Mouse (Mus musculus) heart, adult 2 months (tissue): ENCODE measurements at regions not wholly inside any gene's neighbourhood (a gene's known extent, or its start where the extent isn't known, plus 50 kb on each side); places are given as distances from the start of the nearest gene placed in this dataset.

Experiments
- DNase-seq, 2 experiments: peaks; one replicate each; pipeline ENCODE4 v3.0.0; 2021
- H3K27ac ChIP-seq: fragments of 200-600 bp; 2 replicates; pipeline ENCODE4 v1.8.1; 2022
- H3K27me3 ChIP-seq: fragments of 200-500 bp; 2 replicates; pipeline ENCODE4 v1.6.1; 2012; ENCODE audit warnings: mild to moderate bottlenecking, low read length, inconsistent platforms, mixed read lengths; ENCODE audit not compliant: control insufficient read depth, insufficient read depth
- H3K36me3 ChIP-seq: fragments of 200-500 bp; 2 replicates; pipeline ENCODE4 v1.6.1; 2012; ENCODE audit warnings: low read length, inconsistent platforms; ENCODE audit not compliant: control insufficient read depth, insufficient read depth
- H3K4me1 ChIP-seq: fragments of 200-500 bp; 2 replicates; pipeline ENCODE4 v1.6.1; 2011; ENCODE audit warnings: low read length; ENCODE audit not compliant: control insufficient read depth, insufficient read depth
- H3K4me3 ChIP-seq: fragments of 200-600 bp; 2 replicates; pipeline ENCODE4 v1.8.1; 2022
- H3K79me2 ChIP-seq: fragments of 200-500 bp; replicated peaks from 2 replicates; pipeline ENCODE4 v1.6.1; 2012; ENCODE audit warnings: mild to moderate bottlenecking, inconsistent platforms, low read length, moderate library complexity, mixed read lengths; ENCODE audit not compliant: control insufficient read depth, insufficient read depth
- H3K9ac ChIP-seq: fragments of 200-500 bp; 2 replicates; pipeline ENCODE4 v1.6.1; 2012; ENCODE audit warnings: low read depth, mild to moderate bottlenecking, control low read depth, inconsistent platforms, low read length, mixed read lengths
- CTCF ChIP-seq: fragments of 200-600 bp; IDR thresholded peaks from 2 replicates; pipeline ENCODE4 v1.8.1; 2022; ENCODE audit warnings: antibody characterized with exemption, mild to moderate bottlenecking, moderate library complexity
- EP300 ChIP-seq: fragments of 200-500 bp; IDR thresholded peaks from 2 replicates; pipeline ENCODE4 v1.6.1; 2011; ENCODE audit warnings: low read depth, low read length, control low read depth; ENCODE audit not compliant: insufficient read depth
- POLR2A ChIP-seq: fragments of 200-500 bp; IDR thresholded peaks from 2 replicates; pipeline ENCODE4 v1.6.1; 2011; ENCODE audit warnings: mild to moderate bottlenecking, low read depth, low read length, control low read depth; ENCODE audit not compliant: insufficient read depth
- WGBS: fragments of 180-500 bp; shearing (Covaris S2); methylation state at CpG from one replicate; pipeline ENCODE4 v1.1.7; 2018; 5-methylcytosine and 5-hydroxymethylcytosine counted together
- intact Hi-C: fragments of 180-260 bp; cut with DNase I; formaldehyde crosslinking; loops from one replicate; pipeline ENCODE4 v1.15.1; 2025
- microRNA-seq, 2 experiments: library from miRNA; unstranded; fragments of <30 nt; microRNA quantifications; one replicate each; pipeline ENCODE4 v1.2.0; 2021

DNA sequence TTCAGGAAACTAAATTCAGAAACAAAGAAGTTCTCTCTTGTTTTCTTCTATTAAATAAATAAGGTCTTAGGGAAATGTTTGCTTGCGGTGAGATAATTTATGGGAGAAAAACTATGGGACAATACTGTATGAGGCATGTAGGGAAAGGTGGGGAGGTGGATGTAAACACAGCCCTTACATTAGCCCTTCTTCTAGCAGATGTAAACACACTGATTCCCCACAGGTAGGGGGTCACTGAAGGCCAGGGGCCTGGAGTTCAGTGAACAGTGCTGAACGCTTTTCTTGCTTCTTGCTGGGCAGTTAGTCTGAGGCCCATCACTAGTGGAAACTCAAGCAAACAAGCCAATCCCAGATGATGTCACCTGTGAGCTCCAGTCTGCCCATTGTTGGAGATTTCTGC, 752.6 kb downstream of the Bcl11a start:
- TF ChIP-seq EP300 (no peak), CTCF (no peak), POLR2A (no peak)
- intact Hi-C loops: no loop called here
- 88% methylated on average over 2 of the region's 2 CpGs for WGBS

DNA sequence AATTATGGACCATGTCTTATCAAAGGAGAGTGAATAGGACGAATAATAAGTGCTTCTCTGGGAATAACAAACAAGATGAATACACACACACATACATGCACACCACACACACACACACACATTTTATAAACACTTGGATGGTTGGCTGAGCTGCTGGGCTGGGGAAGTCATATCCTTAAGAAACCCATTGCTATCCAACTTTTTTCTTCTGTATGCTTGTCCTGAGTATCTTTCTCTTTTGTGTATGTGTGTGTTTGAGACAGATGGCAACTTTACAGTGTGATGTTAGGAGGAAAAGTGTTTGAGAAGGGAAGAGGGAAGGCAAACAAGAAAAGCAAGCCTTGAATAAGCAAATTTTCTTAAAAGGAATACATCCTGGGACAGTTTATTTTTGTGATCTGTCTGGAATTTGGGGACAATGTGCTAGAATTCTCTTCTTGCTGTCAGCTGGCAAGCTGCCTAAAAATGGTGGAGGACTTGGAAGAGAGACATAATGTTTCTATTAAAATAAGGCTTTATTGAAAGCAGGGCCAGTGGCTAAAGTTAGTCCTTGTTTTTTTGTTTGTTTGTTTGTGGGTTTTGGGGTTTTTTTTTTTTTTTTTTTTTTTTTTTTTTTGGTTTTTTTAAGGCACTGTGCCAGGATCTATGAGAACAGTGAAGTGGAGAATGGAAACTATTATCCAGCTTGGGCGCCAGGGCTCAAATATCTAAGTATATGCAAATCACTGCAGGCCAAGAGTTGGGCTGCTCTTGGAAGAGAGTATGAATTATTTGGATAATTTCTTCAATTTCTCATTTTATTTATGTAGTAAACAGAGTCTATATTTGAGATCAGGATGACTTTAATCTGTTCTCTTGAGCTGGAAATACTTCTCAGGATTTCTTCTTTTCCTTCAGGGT, 766.2 kb downstream of the Bcl11a start:
- Histone ChIP-seq H3K36me3 (no peaks in the 10 kb centered on the region), H3K27me3 (no peaks in the 10 kb centered on the region), H3K79me2 (no peaks in the 10 kb centered on the region), H3K9ac (no peak overlapping the region), H3K27ac (no peak overlapping the region), H3K4me3 (no peak overlapping the region), H3K4me1 (no peaks in the 10 kb centered on the region)
- TF ChIP-seq POLR2A (no peak), CTCF (no peak), EP300 (no peak)
- intact Hi-C loops: no loop called here
- WGBS: 34% methylated on average over 2 of the region's 2 CpGs
- no peak for DNase-seq

More for the DNA sequence above, 752.6 kb downstream of the Bcl11a start:
- Histone ChIP-seq H3K27ac (no peak overlapping the region), H3K79me2 (no peaks in the 10 kb centered on the region), H3K36me3 (no peaks in the 10 kb centered on the region), H3K27me3 (no peaks in the 10 kb centered on the region), H3K4me1 (no peaks in the 10 kb centered on the region), H3K4me3 (no peak overlapping the region), H3K9ac (no peak overlapping the region)
- DNase-seq: no peak

DNA sequence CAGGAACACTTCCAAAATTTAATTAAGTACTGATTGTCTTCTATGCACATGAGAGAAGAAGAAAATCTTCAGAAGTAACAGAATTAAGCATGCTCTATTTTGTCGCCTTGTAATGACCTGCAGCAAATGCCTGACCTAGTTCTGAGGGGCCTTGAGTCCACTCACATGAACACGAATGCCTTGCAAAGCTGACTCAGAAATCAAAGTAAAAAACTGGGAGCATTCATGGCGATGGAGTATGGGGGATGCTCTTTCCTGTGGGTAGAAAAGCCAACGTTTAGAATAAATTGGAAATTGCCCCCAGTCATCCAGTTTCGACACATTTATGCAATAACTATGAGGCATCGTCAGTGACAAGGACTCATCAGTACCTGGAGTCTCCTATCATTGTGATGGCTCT, 779.1 kb downstream of the Bcl11a start:
- intact Hi-C loops: no loop called here
- TF ChIP-seq POLR2A (no peak), CTCF (no peak), EP300 (no peak)
- Histone ChIP-seq H3K4me1 (no peaks in the 10 kb centered on the region), H3K79me2 (no peaks in the 10 kb centered on the region), H3K27me3 (no peaks in the 10 kb centered on the region), H3K27ac (no peak overlapping the region), H3K36me3 (no peaks in the 10 kb centered on the region), H3K4me3 (no peak overlapping the region), H3K9ac (no peak overlapping the region)
- no peak for DNase-seq
- 74% methylated on average over 6 of the region's 6 CpGs for WGBS

DNA sequence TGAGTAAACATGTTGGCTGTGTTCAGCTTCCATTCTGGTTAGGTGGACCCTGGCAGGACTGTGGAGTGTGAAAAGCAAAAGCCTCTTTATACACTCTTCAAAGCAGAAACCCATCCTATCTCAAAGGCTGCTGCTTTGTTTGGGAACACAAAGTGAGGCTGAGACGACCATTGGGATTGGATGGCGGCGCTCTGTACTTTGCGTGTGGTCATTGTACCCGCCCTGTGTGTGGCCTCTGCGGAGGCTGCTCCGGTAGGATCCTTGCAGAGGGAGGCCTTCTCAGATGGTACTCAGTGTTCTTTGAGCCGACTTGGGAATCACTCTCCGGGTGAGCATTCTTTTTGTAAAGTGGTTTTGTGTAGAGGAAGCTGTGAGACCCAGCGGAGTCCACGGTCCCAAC, 786.8 kb downstream of the Bcl11a start:
- Histone ChIP-seq H3K9ac (no peak overlapping the region), H3K27ac (no peak overlapping the region), H3K36me3 (no peaks in the 10 kb centered on the region), H3K27me3 (peaks cover 1% of the 10 kb centered on the region; the same call in 1 of the 2 replicates), H3K4me1 (no peaks in the 10 kb centered on the region), H3K4me3 (no peak overlapping the region), H3K79me2 (no peaks in the 10 kb centered on the region)
- 91% methylated on average over 11 of the region's 11 CpGs for WGBS
- intact Hi-C loops: no loop called here
- TF ChIP-seq EP300: no peak
- no peak for DNase-seq

DNA sequence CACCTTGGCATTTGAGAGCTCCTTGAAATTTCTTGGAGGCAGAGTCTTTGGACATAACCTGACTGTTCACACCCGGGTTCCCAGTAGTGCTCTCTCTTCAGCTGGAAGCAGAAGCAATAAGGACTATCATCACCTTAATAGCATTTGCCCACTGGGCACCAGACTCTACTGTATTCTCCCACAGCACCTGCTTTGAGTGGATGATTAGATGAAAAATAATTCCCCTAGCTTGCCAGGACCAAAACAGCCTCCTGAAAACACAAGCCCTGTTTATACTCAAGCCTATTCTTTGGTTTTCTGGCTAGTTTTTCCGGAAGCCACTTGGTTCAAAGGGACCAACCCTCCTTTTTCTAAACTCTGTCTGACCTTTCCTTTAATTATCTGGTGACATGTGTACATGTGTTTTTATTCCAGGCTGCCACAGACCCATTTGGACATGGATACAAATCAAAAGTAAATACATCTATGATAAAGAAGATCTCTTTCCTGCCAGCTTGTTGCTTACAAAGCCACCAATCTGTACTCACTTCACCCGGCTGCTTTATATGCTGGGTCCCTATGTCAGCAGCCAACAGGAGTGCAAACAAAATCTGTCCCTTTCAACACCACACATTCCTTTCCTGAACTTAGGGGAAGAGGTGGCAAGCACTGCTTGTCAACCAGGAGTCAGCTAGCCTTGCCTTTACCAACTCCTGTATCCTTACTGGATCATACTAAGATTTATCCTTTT, 787.4 kb downstream of the Bcl11a start:
- TF ChIP-seq CTCF: no peak
- no peak for TF ChIP-seq POLR2A
- TF ChIP-seq EP300: no peak
- intact Hi-C loops: no loop called here
- H3K4me1 ChIP-seq: no peaks in the 10 kb centered on the region
- WGBS: 40% methylated on average over 3 of the region's 3 CpGs
- H3K79me2 ChIP-seq: no peaks in the 10 kb centered on the region
- no peak overlapping the region for H3K27ac ChIP-seq
- peaks cover 1% of the 10 kb centered on the region; the same call in 1 of the 2 replicates for H3K27me3 ChIP-seq
- no peaks in the 10 kb centered on the region for H3K36me3 ChIP-seq
- H3K4me3 ChIP-seq: no peak overlapping the region
- no peak overlapping the region for H3K9ac ChIP-seq
- no peak for DNase-seq

Small RNAs in the stretch of these regions (microRNA-seq; reads per million reads assigned to microRNA genes)
- gene Gm25507: 0 reads per million in 2 experiments
